Mouse (Mus musculus) fat pad, adult 2 months (tissue): ENCODE data around the gene Srl.
"Not testable (repeated sequence)": the region's sequence is repeated elsewhere in the genome, so short reads cannot be mapped to it uniquely, and the experiment has no call there.

Experiments used
- DNase-seq: peaks from one replicate; pipeline ENCODE4 v3.0.0-alpha.2; 2011; ENCODE audit warnings: low read depth, low spot score; ENCODE audit errors: extremely low read depth

The Srl gene

GRCm38 (mm10) chr16:4541501-4542198 lies at the start of gene Srl:
Gene Srl, minus strand, starts transcription at chr16:4541816.
- peak; percentile 89 for DNase-seq

- no peak for DNase-seq
Observed at GRCm38 (mm10) chr16:4590236-4590635, 48.6 kb upstream of the Srl start.

GRCm38 (mm10) chr16:4587516-4588210 lies 46.0 kb upstream of the Srl start:
- no peak for DNase-seq

GRCm38 (mm10) chr16:4586531-4587123 lies 45.0 kb upstream of the Srl start:
- DNase-seq: peak; percentile 8

- DNase-seq: no peak
Observed at GRCm38 (mm10) chr16:4585642-4586530, 44.3 kb upstream of the Srl start.

GRCm38 (mm10) chr16:4584438-4584837 lies 42.8 kb upstream of the Srl start:
- no peak for DNase-seq

GRCm38 (mm10) chr16:4583807-4584206 lies 42.2 kb upstream of the Srl start:
- no peak for DNase-seq

GRCm38 (mm10) chr16:4581179-4581578 lies 39.6 kb upstream of the Srl start:
- DNase-seq: not testable (repeated sequence)

- no peak for DNase-seq
Observed at GRCm38 (mm10) chr16:4578630-4579029, 37.0 kb upstream of the Srl start.

- DNase-seq: no peak
Observed at GRCm38 (mm10) chr16:4576873-4577272, 35.3 kb upstream of the Srl start.

GRCm38 (mm10) chr16:4576038-4576437 lies 34.4 kb upstream of the Srl start:
- DNase-seq: no peak

GRCm38 (mm10) chr16:4570737-4571136 lies 29.1 kb upstream of the Srl start:
- DNase-seq: no peak

GRCm38 (mm10) chr16:4567912-4568311 lies 26.3 kb upstream of the Srl start:
- no peak for DNase-seq

- DNase-seq: no peak
Observed at GRCm38 (mm10) chr16:4560145-4560952, 18.7 kb upstream of the Srl start.

- no peak for DNase-seq
Observed at GRCm38 (mm10) chr16:4559715-4560144, 18.1 kb upstream of the Srl start, which contains the start of gene Tfap4. Gene Tfap4, minus strand, starts transcription at chr16:4559854.

GRCm38 (mm10) chr16:4558980-4559631 lies 17.5 kb upstream of the Srl start:
- no peak for DNase-seq

- no peak for DNase-seq
Observed at GRCm38 (mm10) chr16:4558384-4558979, 16.9 kb upstream of the Srl start.

- DNase-seq: no peak
Observed at GRCm38 (mm10) chr16:4557949-4558348, 16.3 kb upstream of the Srl start.

- DNase-seq: no peak
Observed at GRCm38 (mm10) chr16:4557085-4557484, 15.5 kb upstream of the Srl start.
